Mouse (Mus musculus) erythroblast, adult 5-6 weeks (primary cell): ENCODE measurements around the gene Gse1. TPM values are rescaled to one million over a fixed set of nuclear protein-coding genes. Genes with fewer than 3 reads are reported as not detected.
A peak's percentile ranks its signal among the peaks of the same experiment; 100 is the strongest.
"Not testable (repeated sequence)": the region's sequence is repeated elsewhere in the genome, so short reads cannot be mapped to it uniquely, and the experiment has no call there.

ENCODE experiments used
- ATAC-seq: replicated peaks from 2 replicates; pipeline ENCODE4 v1.8.0; 2016; ENCODE audit warnings: moderate number of reproducible peaks, mild to moderate bottlenecking, moderate TSS enrichment, inconsistent platforms; ENCODE audit not compliant: poor library complexity, low FRiP score, severe bottlenecking
- total RNA-seq, 2 experiments: library from RNA; stranded (forward) in 1 of 2; stranded (reverse) in 1 of 2; fragments of 150-400 nt in 1 of 2; fragments of 200-764, 138-1000 nt in 1 of 2; gene quantifications; 2 replicates each; pipeline versions ENCODE4 v1.2.3 to v1.2.4; 2015 to 2017; ENCODE audit warnings: low replicate concordance in 2 of 2

The Gse1 gene
- total RNA-seq, 2 experiments from 2014 or later, result 30.0 to 38.3 TPM

GRCm38 (mm10) chr8:120364093-120364725, 136.0 kb downstream of the Gse1 start:
- no peak for ATAC-seq

GRCm38 (mm10) chr8:120366840-120367239, 138.6 kb downstream of the Gse1 start:
- ATAC-seq, result no peak

GRCm38 (mm10) chr8:120368191-120368590, 139.9 kb downstream of the Gse1 start:
- ATAC-seq, result not testable (repeated sequence)

GRCm38 (mm10) chr8:120368814-120369649, 140.8 kb downstream of the Gse1 start:
- ATAC-seq, result peak; percentile 56

GRCm38 (mm10) chr8:120369956-120370355, 141.7 kb downstream of the Gse1 start:
- peak; percentile 40 for ATAC-seq

- ATAC-seq, result no peak
Observed at GRCm38 (mm10) chr8:120370461-120370860, 142.2 kb downstream of the Gse1 start.

- no peak for ATAC-seq
Observed at GRCm38 (mm10) chr8:120371146-120371545, 142.9 kb downstream of the Gse1 start.

- peak; percentile 46 for ATAC-seq
Observed at GRCm38 (mm10) chr8:120371725-120372457, 143.6 kb downstream of the Gse1 start.

GRCm38 (mm10) chr8:120372684-120373083, 144.4 kb downstream of the Gse1 start:
- ATAC-seq, result no peak

GRCm38 (mm10) chr8:120373621-120374020, 145.4 kb downstream of the Gse1 start:
- no peak for ATAC-seq

GRCm38 (mm10) chr8:120374070-120374469, 145.8 kb downstream of the Gse1 start:
- ATAC-seq, result no peak

GRCm38 (mm10) chr8:120374514-120374913, 146.3 kb downstream of the Gse1 start:
- no peak for ATAC-seq

- no peak for ATAC-seq
Observed at GRCm38 (mm10) chr8:120375170-120375569, 146.9 kb downstream of the Gse1 start.

- ATAC-seq, result no peak
Observed at GRCm38 (mm10) chr8:120376215-120376614, 148.0 kb downstream of the Gse1 start.

- ATAC-seq, result no peak
Observed at GRCm38 (mm10) chr8:120376847-120377802, 148.9 kb downstream of the Gse1 start.

- ATAC-seq, result no peak
Observed at GRCm38 (mm10) chr8:120377803-120378189, 149.5 kb downstream of the Gse1 start.

- ATAC-seq, result no peak
Observed at GRCm38 (mm10) chr8:120378306-120378705, 150.1 kb downstream of the Gse1 start.

GRCm38 (mm10) chr8:120379015-120379414, 150.8 kb downstream of the Gse1 start:
- no peak for ATAC-seq

- ATAC-seq, result no peak
Observed at GRCm38 (mm10) chr8:120381865-120382264, 153.6 kb downstream of the Gse1 start.
